Mouse (Mus musculus): ENCODE data around the gene 1110065P20Rik. TPM values are rescaled to one million over a fixed set of nuclear protein-coding genes. Genes with fewer than 3 reads are reported as not detected.

1110065P20Rik gene
- polyA plus RNA-seq, 1 experiment from 2014 or later = 41.6 TPM

GRCm38 (mm10) chr4:124825371-124825965 is 25.5 kb downstream of the 1110065P20Rik start:
- no peak overlapping the region for H3K27ac ChIP-seq
- H3K27me3 ChIP-seq (ENCODE audit: low read depth, poor library complexity, severe bottlenecking) = no peaks in the 10 kb centered on the region
- 96% methylated on average over 21 of the region's 21 CpGs for WGBS
- no peak overlapping the region for H3K4me3 ChIP-seq
- no peak for DNase-seq (ENCODE audit: low spot score)
- H3K9me3 ChIP-seq (replicated peaks) = no peaks in the 10 kb centered on the region
- H3K4me1 ChIP-seq = no peaks in the 10 kb centered on the region
- peaks cover 90% of the 10 kb centered on the region for H3K36me3 ChIP-seq

DNA sequence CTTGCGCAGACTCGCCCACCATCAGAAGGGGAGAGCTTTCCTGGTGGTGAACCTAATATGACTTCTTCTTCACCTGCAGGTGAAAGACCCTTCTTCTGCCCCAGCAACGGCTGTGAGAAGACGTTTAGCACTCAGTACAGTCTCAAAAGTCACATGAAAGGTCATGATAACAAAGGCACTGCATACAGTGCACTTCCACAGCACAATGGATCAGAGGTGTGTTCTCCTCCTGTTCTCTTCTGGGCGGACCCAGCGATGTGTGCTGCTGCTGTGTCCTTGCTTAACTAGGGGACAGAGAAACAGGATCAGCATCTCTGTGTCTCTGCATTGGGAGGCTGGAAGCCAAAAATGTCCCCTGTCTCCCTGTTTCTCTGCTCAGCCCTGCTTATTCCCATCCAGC is 26.0 kb downstream of the 1110065P20Rik start:
- Histone ChIP-seq H3K36me3 (peaks cover 90% of the 10 kb centered on the region), H3K27me3 (ENCODE audit: low read depth, poor library complexity, severe bottlenecking) (no peaks in the 10 kb centered on the region), H3K27ac (no peak overlapping the region), H3K4me3 (no peak overlapping the region), H3K4me1 (no peaks in the 10 kb centered on the region), H3K9me3 (replicated peaks) (no peaks in the 10 kb centered on the region)
- no peak for DNase-seq (ENCODE audit: low spot score)
- 92% methylated on average over 6 of the region's 6 CpGs for WGBS

DNA sequence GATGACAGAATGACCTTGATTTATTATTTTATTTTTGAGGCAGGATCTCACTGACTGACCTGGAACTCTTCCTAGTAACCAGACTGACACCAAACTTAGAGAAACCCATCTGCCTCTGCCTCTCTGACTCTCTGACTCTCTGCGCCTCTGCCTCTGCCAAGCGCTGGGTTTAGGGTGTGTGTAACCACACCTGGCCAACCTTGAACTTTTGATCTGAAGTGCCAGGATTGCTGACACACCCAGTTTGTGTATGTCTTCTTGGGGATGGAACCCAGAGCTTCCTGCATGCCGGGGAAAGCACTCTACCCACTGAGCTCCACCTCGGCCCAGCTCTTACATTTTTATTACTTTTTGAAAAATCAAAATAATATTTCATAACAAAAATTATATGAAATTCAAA is 32.2 kb downstream of the 1110065P20Rik start:
- H3K9me3 ChIP-seq (replicated peaks) = no peaks in the 10 kb centered on the region
- 0 out of 2 replicates have a peak, but pooled peaks cover 3% of the 10 kb centered on the region for H3K4me1 ChIP-seq
- no peak overlapping the region for H3K4me3 ChIP-seq
- H3K27ac ChIP-seq = no peak overlapping the region
- whole genome bisulfite sequencing = 92% methylated on average over 4 of the region's 4 CpGs
- no peaks in the 10 kb centered on the region for H3K27me3 ChIP-seq (ENCODE audit: low read depth, poor library complexity, severe bottlenecking)
- no peak for DNase-seq (ENCODE audit: low spot score)
- H3K36me3 ChIP-seq = peaks cover 56% of the 10 kb centered on the region

GRCm38 (mm10) chr4:124817803-124818202 is 33.2 kb downstream of the 1110065P20Rik start:
- no peaks in the 10 kb centered on the region for H3K27me3 ChIP-seq (ENCODE audit: low read depth, poor library complexity, severe bottlenecking)
- peaks cover 55% of the 10 kb centered on the region for H3K36me3 ChIP-seq
- no peaks in the 10 kb centered on the region for H3K9me3 ChIP-seq (replicated peaks)
- no peak for DNase-seq (ENCODE audit: low spot score)
- H3K4me3 ChIP-seq = no peak overlapping the region
- H3K4me1 ChIP-seq = 0 out of 2 replicates have a peak, but pooled peaks cover 3% of the 10 kb centered on the region
- no peak overlapping the region for H3K27ac ChIP-seq
- 27% methylated on average over 6 of the region's 6 CpGs for WGBS

DNA sequence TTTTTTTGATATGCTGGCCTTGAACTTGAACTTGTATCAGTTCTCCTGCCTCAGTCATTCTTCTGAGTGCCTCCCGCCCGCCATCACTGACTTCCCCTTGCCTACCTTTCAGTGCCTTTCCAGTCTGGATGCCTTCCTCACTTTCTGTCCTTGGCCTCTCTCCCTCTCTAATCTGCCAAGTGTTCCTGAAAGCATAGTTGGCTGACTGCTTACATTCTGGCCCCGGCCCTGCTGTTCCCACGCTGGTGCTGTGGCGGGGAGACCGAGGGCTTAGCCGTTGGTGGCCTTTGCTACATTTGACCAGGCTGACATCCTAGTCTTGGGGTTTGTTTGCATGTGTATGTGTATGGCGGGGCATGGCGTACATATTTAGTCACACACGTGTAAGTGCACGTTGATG is 35.1 kb downstream of the 1110065P20Rik start:
- Histone ChIP-seq H3K9me3 (replicated peaks) (no peaks in the 10 kb centered on the region), H3K27me3 (ENCODE audit: low read depth, poor library complexity, severe bottlenecking) (no peaks in the 10 kb centered on the region), H3K36me3 (peaks cover 44% of the 10 kb centered on the region), H3K4me3 (no peak overlapping the region), H3K4me1 (0 out of 2 replicates have a peak, but pooled peaks cover 3% of the 10 kb centered on the region), H3K27ac (no peak overlapping the region)
- WGBS = 96% methylated on average over 11 of the region's 11 CpGs
- DNase-seq (ENCODE audit: low spot score) = no peak

- H3K9me3 ChIP-seq (replicated peaks) = no peaks in the 10 kb centered on the region
- H3K27ac ChIP-seq = no peak overlapping the region
- WGBS = 81% methylated on average over 9 of the region's 9 CpGs
- H3K27me3 ChIP-seq (ENCODE audit: low read depth, poor library complexity, severe bottlenecking) = no peaks in the 10 kb centered on the region
- no peak overlapping the region for H3K4me3 ChIP-seq
- peaks cover 65% of the 10 kb centered on the region for H3K36me3 ChIP-seq
- DNase-seq (ENCODE audit: low spot score) = no peak
- H3K4me1 ChIP-seq = no peaks in the 10 kb centered on the region
Measured at GRCm38 (mm10) chr4:124811347-124811975, 39.5 kb downstream of the 1110065P20Rik start.

- WGBS = 89% methylated on average over 7 of the region's 7 CpGs
- DNase-seq (ENCODE audit: low spot score) = no peak
- peaks cover 68% of the 10 kb centered on the region for H3K36me3 ChIP-seq
Measured at GRCm38 (mm10) chr4:124810056-124810455, 40.9 kb downstream of the 1110065P20Rik start.

GRCm38 (mm10) chr4:124809136-124809883 is 41.7 kb downstream of the 1110065P20Rik start:
- Histone ChIP-seq H3K9me3 (replicated peaks) (no peaks in the 10 kb centered on the region), H3K27ac (no peak overlapping the region), H3K4me1 (no peaks in the 10 kb centered on the region), H3K27me3 (ENCODE audit: low read depth, poor library complexity, severe bottlenecking) (no peaks in the 10 kb centered on the region), H3K36me3 (peaks cover 73% of the 10 kb centered on the region), H3K4me3 (no peak overlapping the region)
- 90% methylated on average over 9 of the region's 9 CpGs for WGBS
- DNase-seq (ENCODE audit: low spot score) = no peak

More at GRCm38 (mm10) chr4:124810056-124810455, 40.9 kb downstream of the 1110065P20Rik start:
- H3K27ac ChIP-seq = no peak overlapping the region
- H3K27me3 ChIP-seq (ENCODE audit: low read depth, poor library complexity, severe bottlenecking) = no peaks in the 10 kb centered on the region
- no peaks in the 10 kb centered on the region for H3K9me3 ChIP-seq (replicated peaks)
- no peaks in the 10 kb centered on the region for H3K4me1 ChIP-seq
- H3K4me3 ChIP-seq = no peak overlapping the region

GRCm38 (mm10) chr4:124808511-124808910 is 42.5 kb downstream of the 1110065P20Rik start:
- H3K4me1 ChIP-seq = peaks cover 2% of the 10 kb centered on the region
- no peak for DNase-seq (ENCODE audit: low spot score)
- no peak overlapping the region for H3K27ac ChIP-seq
- H3K27me3 ChIP-seq (ENCODE audit: low read depth, poor library complexity, severe bottlenecking) = no peaks in the 10 kb centered on the region
- WGBS = 78% methylated on average over 5 of the region's 5 CpGs
- H3K36me3 ChIP-seq = peaks cover 72% of the 10 kb centered on the region
- H3K4me3 ChIP-seq = no peak overlapping the region
- no peaks in the 10 kb centered on the region for H3K9me3 ChIP-seq (replicated peaks)

DNA sequence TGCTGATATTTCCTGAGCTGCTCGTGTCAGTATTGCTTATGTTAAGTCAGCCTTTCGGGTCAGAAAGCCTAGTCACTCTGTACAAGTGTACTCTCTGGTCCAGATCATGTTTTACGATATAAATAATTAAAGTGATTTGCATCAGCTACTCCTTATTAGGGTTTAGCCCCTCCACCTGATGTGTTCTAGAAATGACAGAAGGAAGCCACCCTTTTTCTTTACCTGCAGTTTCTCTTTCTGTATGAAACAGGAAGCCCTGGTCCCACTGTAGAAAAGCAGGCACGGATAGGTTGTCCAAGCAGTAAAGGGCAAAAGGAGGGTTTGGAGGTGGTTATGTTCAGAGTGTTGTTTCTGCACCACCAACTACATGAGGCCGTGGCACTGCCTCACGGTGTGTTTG is 47.6 kb downstream of the 1110065P20Rik start:
- no peak for DNase-seq (ENCODE audit: low spot score)
- H3K4me1 ChIP-seq = peaks cover 13% of the 10 kb centered on the region
- no peaks in the 10 kb centered on the region for H3K27me3 ChIP-seq (ENCODE audit: low read depth, poor library complexity, severe bottlenecking)
- peak overlapping the region; percentile 89 for H3K4me3 ChIP-seq
- no peaks in the 10 kb centered on the region for H3K9me3 ChIP-seq (replicated peaks)
- H3K36me3 ChIP-seq = peaks cover 52% of the 10 kb centered on the region
- no peak overlapping the region for H3K27ac ChIP-seq
- 87% methylated on average over 6 of the region's 6 CpGs for WGBS

GRCm38 (mm10) chr4:124802309-124803260 is 48.4 kb downstream of the 1110065P20Rik start:
- Histone ChIP-seq H3K36me3 (peaks cover 52% of the 10 kb centered on the region), H3K4me3 (peak overlapping the region; percentile 89), H3K4me1 (peaks cover 13% of the 10 kb centered on the region), H3K27me3 (ENCODE audit: low read depth, poor library complexity, severe bottlenecking) (no peaks in the 10 kb centered on the region), H3K27ac (peak overlapping the region; percentile 96), H3K9me3 (replicated peaks) (no peaks in the 10 kb centered on the region)
- WGBS = 2% methylated on average over 53 of the region's 53 CpGs
- DNase-seq (ENCODE audit: low spot score) = peak; percentile 99

DNA sequence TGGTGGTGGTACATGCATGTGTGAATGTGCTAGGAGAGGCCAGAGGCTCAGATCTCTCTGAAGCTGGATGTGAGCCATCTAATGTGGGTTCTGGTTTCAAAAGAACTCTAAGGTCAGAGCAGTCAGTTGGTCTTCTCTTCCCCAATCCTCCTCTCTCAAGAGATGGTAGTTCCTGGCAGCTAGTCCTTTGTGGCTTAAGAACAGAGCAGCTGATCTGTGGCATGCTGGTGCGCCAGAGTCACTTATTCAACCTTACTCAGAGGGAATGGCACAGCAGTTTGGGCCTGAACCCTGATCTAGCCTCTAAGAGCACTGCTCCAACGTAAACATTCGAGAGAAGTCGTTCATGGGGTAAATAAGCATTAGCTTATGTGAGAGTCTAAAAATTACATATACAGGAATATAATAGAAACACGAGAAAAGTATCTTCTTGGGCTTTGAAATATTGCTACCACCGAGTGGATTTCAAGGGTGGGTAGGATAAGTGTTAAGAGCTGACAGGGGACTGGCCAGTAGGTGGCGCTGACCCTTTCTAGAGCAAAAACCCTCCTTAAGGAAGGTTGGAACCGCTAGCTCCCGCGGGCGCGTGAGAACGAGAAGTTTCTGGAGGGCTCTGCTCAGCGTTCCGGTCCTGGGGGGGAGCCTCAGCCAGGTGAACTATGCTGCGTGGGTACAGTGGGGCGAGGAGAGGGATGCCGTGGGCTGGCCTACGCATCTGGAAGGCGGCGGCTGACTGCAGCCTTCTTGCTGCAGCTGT is 49.3 kb downstream of the 1110065P20Rik start, which contains the start of gene Mtf1:
TSS of gene Mtf1 (plus strand) at position 553 of the 757 bp plus-strand sequence.
- Histone ChIP-seq H3K27me3 (ENCODE audit: low read depth, poor library complexity, severe bottlenecking) (no peaks in the 10 kb centered on the region), H3K9me3 (replicated peaks) (no peaks in the 10 kb centered on the region), H3K36me3 (peaks cover 44% of the 10 kb centered on the region), H3K27ac (peak within 1 kb of the TSS; percentile 96), H3K4me1 (peaks cover 13% of the 10 kb centered on the region), H3K4me3 (peak within 1 kb of the TSS; percentile 89)
- 5% methylated on average over 21 of the region's 21 CpGs for WGBS
- peak; percentile 91 for DNase-seq (ENCODE audit: low spot score)
